Mouse (Mus musculus): ENCODE measurements around the gene Chn2.

DNA sequence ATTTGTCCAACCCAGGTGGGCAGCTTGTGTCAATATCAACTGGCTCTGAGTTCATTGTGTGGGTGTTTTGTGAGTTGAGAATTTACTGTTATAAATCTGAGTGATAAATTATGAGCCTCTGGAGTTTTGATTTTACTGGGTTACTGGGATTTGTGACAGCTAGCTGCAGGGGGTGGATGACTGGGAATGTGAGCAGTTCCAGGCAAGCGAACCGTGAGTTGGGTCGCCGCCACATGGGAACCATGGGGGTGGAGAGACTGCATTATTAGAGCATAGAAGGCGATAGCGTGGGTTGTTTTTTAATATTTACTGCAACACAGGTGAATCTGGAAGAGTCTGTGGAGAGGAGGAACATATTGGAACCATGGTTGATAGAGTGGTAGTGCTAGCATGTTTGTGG, 298.0 kb downstream of the Chn2 start:
- no peak for TF ChIP-seq GATA1 (IDR thresholded peaks at IDR 0.05; ENCODE audit: borderline replicate concordance, low read length)
- TF ChIP-seq FLI1 (IDR thresholded peaks at IDR 0.05; ENCODE audit: low read length): no peak
